Mouse (Mus musculus): Measurements from ENCODE around the gene Elmod2. TPM values are rescaled to one million over a fixed set of nuclear protein-coding genes. Genes with fewer than 3 reads are reported as not detected.
"Not testable (repeated sequence)": the region's sequence is repeated elsewhere in the genome, so short reads cannot be mapped to it uniquely, and the experiment has no call there.

Elmod2 gene
- polyA plus RNA-seq, 1 experiment from 2014 or later, result 15.3 TPM

DNA sequence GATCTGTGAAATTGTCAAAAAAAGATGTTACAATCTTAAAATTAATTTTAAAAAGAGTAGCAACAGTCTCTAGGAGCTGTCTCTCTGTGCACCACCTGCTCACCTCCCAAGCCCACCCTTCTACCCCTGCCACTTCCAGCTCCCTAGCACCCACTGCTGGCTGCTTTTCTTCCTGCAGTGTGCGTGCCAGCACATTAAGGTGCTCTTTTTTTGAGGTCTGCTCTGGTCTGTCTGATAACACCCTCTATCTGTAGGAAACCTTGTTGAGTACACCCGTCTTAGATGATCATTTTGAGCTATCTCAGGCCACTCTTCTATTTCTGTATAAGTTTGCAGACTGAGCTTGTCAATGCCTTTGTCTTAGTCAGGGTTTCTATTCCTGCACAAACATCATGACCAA lies 9.2 kb downstream of the Elmod2 start:
- Histone ChIP-seq H3K4me2 (no peak overlapping the region), H3K27me3 (no peaks in the 10 kb centered on the region), H3K36me3 (peaks cover 21% of the 10 kb centered on the region), H3K27ac (no peak overlapping the region), H3K9ac (no peak overlapping the region), H3K4me3 (no peak overlapping the region), H3K9me3 (no peaks in the 10 kb centered on the region), H3K4me1 (no peaks in the 10 kb centered on the region)
- ATAC-seq (ENCODE audit: borderline replicate concordance, extremely low read depth, low FRiP score, low TSS enrichment), result no peak
- whole genome bisulfite sequencing, result 84% methylated on average over 2 of the region's 2 CpGs

GRCm38 (mm10) chr8:83322374-83322773 lies 9.9 kb downstream of the Elmod2 start:
- no peaks in the 10 kb centered on the region for H3K4me1 ChIP-seq
- WGBS, result 87% methylated on average over 6 of the region's 6 CpGs
- ATAC-seq (ENCODE audit: borderline replicate concordance, extremely low read depth, low FRiP score, low TSS enrichment), result no peak
- no peak overlapping the region for H3K9ac ChIP-seq
- H3K4me3 ChIP-seq, result no peak overlapping the region
- H3K4me2 ChIP-seq, result no peak overlapping the region
- H3K27me3 ChIP-seq, result no peaks in the 10 kb centered on the region
- H3K36me3 ChIP-seq, result peaks cover 24% of the 10 kb centered on the region
- H3K9me3 ChIP-seq, result no peaks in the 10 kb centered on the region
- H3K27ac ChIP-seq, result no peak overlapping the region

DNA sequence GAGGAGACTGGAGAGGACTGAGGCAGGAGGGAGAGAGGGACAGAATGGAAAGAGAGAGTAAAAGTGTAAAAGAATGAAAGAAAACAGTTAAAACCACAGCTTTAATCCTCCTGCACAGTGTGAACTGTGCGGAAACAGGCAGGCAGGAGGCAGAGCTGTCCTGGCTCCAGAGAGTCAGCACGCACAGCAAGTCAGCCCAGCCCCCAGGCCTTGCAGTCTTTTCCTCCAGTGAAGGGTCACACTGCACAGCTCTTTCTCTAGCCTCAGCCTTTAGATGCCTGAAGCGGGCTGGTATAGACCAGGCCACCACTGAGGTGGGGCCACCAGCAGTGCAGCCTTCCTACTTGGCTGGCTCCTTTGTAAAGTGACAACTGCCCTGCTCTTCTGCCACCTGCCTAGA lies 11.7 kb downstream of the Elmod2 start:
- no peak overlapping the region for H3K9ac ChIP-seq
- H3K9me3 ChIP-seq, result no peaks in the 10 kb centered on the region
- H3K36me3 ChIP-seq, result peaks cover 31% of the 10 kb centered on the region
- no peaks in the 10 kb centered on the region for H3K27me3 ChIP-seq
- H3K4me3 ChIP-seq, result no peak overlapping the region
- WGBS, result 88% methylated on average over 3 of the region's 3 CpGs
- H3K4me2 ChIP-seq, result no peak overlapping the region
- H3K4me1 ChIP-seq, result no peaks in the 10 kb centered on the region
- no peak overlapping the region for H3K27ac ChIP-seq
- no peak for ATAC-seq (ENCODE audit: borderline replicate concordance, extremely low read depth, low FRiP score, low TSS enrichment)

DNA sequence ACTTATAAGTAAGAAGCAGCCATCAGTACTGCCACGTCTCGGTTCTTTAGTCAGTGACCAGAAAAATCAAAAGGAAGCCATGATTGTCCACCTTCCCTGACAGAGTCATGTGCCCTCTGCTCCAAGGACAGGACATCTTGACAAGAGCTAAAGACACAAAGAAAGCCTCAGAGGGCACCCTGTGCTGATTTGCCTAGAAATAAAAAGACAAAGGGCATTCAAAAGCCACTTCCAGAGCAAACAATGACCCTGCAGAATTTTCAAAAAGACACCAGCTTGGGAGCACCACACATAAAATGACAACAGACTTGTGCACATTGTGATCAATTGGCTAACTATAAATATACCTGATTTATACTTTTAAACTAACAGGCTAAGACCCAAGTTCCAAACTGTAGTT lies 16.6 kb downstream of the Elmod2 start:
- Histone ChIP-seq H3K27ac (no peak overlapping the region), H3K36me3 (peaks cover 29% of the 10 kb centered on the region), H3K27me3 (no peaks in the 10 kb centered on the region), H3K9ac (no peak overlapping the region), H3K4me3 (no peak overlapping the region), H3K4me1 (no peaks in the 10 kb centered on the region), H3K4me2 (no peak overlapping the region), H3K9me3 (no peaks in the 10 kb centered on the region)
- ATAC-seq (ENCODE audit: borderline replicate concordance, extremely low read depth, low FRiP score, low TSS enrichment), result no peak
- 86% methylated on average over 2 of the region's 2 CpGs for WGBS

GRCm38 (mm10) chr8:83315084-83315483 lies 17.2 kb downstream of the Elmod2 start:
- not testable (repeated sequence) for H3K4me3 ChIP-seq

GRCm38 (mm10) chr8:83309836-83310235 lies 22.4 kb downstream of the Elmod2 start:
- H3K4me1 ChIP-seq, result no peaks in the 10 kb centered on the region
- no peak for ATAC-seq (ENCODE audit: borderline replicate concordance, extremely low read depth, low FRiP score, low TSS enrichment)
- no peak overlapping the region for H3K9ac ChIP-seq
- 0 out of 2 replicates have a peak, but pooled peaks cover 3% of the 10 kb centered on the region for H3K36me3 ChIP-seq
- H3K4me3 ChIP-seq, result no peak overlapping the region
- no peak overlapping the region for H3K27ac ChIP-seq
- no peaks in the 10 kb centered on the region for H3K27me3 ChIP-seq
- H3K9me3 ChIP-seq, result no peaks in the 10 kb centered on the region
- H3K4me2 ChIP-seq, result no peak overlapping the region
- 91% methylated on average over 6 of the region's 6 CpGs for WGBS

More at GRCm38 (mm10) chr8:83315084-83315483, 17.2 kb downstream of the Elmod2 start:
- peaks cover 26% of the 10 kb centered on the region; the same call in 1 of the 2 replicates for H3K36me3 ChIP-seq
- ATAC-seq (ENCODE audit: borderline replicate concordance, extremely low read depth, low FRiP score, low TSS enrichment); H3K9me3 ChIP-seq; H3K27ac ChIP-seq; H3K9ac ChIP-seq; H3K27me3 ChIP-seq; H3K4me1 ChIP-seq; H3K4me2 ChIP-seq: not testable (repeated sequence)
- 82% methylated on average over 4 of the region's 4 CpGs for WGBS

GRCm38 (mm10) chr8:83304946-83305345 lies 27.3 kb downstream of the Elmod2 start:
- Histone ChIP-seq H3K4me3 (no peak overlapping the region), H3K4me1 (no peaks in the 10 kb centered on the region), H3K27ac (no peak overlapping the region), H3K36me3 (no peaks in the 10 kb centered on the region), H3K27me3 (no peaks in the 10 kb centered on the region), H3K4me2 (no peak overlapping the region), H3K9ac (no peak overlapping the region), H3K9me3 (no peaks in the 10 kb centered on the region)
- WGBS, result 91% methylated on average over 1 of the region's 1 CpGs
- no peak for ATAC-seq (ENCODE audit: borderline replicate concordance, extremely low read depth, low FRiP score, low TSS enrichment)

DNA sequence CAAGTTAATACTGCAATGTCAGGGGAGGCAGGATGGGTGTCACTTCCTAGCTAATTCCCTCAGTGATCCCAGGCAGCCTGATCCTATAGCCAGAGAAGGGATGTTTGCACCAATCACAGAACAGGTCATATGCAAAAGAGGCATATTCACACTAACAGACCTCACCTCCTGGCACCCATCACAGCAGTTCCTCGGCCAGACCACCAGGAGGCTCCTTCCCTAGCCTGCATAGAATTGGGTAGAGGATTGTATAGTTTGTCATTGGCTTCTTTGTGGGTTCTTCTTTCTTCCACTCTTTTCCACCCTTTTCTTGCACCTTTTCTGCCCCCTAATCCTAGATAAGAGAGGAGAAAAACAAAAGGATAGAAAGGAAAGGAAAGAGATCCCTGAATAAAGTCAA lies 32.2 kb downstream of the Elmod2 start:
- Histone ChIP-seq H3K27ac (no peak overlapping the region), H3K4me2 (no peak overlapping the region), H3K27me3 (no peaks in the 10 kb centered on the region), H3K36me3 (no peaks in the 10 kb centered on the region), H3K4me1 (no peaks in the 10 kb centered on the region), H3K9me3 (no peaks in the 10 kb centered on the region), H3K4me3 (no peak overlapping the region), H3K9ac (no peak overlapping the region)
- WGBS, result 47% methylated on average over 1 of the region's 1 CpGs
- ATAC-seq (ENCODE audit: borderline replicate concordance, extremely low read depth, low FRiP score, low TSS enrichment), result no peak

DNA sequence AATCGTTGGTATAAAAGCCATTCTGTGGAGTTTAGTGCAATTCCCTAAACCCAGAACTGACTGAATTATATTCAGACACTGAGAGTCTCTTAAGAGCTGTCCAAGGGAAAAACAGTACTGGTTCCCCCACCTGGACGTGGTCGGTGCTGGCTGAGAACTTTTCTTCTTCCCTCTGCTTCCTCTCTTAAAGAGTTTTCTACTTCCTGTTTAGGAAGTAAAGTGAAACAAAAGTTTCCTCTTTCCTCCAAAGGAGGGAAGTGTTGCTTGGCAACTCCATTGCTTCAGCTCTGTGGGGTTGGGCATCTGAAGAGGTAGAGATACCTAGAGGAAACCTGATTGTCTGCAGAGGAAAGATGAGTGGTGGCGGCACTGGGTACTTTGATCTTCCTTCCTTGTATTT lies 34.9 kb downstream of the Elmod2 start:
- Histone ChIP-seq H3K9ac (no peak overlapping the region), H3K9me3 (no peaks in the 10 kb centered on the region), H3K36me3 (no peaks in the 10 kb centered on the region), H3K27me3 (no peaks in the 10 kb centered on the region), H3K4me1 (no peaks in the 10 kb centered on the region), H3K4me3 (no peak overlapping the region), H3K4me2 (no peak overlapping the region), H3K27ac (no peak overlapping the region)
- 53% methylated on average over 4 of the region's 4 CpGs for WGBS
- no peak for ATAC-seq (ENCODE audit: borderline replicate concordance, extremely low read depth, low FRiP score, low TSS enrichment)

DNA sequence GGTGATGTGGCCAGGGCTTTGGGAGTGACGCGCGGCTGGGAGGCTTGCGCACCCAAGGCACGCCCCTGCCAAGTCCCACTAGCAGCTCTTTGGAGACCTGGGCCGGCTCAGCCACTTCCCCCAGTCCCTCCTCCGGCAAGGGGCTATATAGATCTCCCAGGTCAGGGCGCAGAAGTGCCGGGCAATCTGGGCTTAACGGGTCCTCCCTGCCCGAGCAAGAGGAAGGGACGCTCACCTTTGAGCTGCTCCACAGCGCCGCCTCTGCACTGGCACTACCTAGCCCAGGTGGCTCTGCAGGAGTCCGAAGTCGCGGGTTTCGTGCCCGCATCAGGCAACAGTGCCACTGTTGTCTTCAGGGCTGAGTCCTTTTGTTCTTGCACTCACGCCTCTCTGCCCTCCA lies 42.1 kb downstream of the Elmod2 start, which contains the start of gene Ucp1:
TSS of gene Ucp1 (plus strand) at position 177 of the 400 bp plus-strand sequence.
- no peak for ATAC-seq (ENCODE audit: borderline replicate concordance, extremely low read depth, low FRiP score, low TSS enrichment)
- Histone ChIP-seq H3K4me3 (peak within 1 kb of the TSS; percentile 7; the same call in 1 of the 2 replicates), H3K9me3 (no peaks in the 10 kb centered on the region), H3K4me1 (no peaks in the 10 kb centered on the region), H3K27ac (no peak within 1 kb of the TSS), H3K4me2 (peak within 1 kb of the TSS; percentile 54), H3K36me3 (no peaks in the 10 kb centered on the region), H3K27me3 (peaks cover 25% of the 10 kb centered on the region), H3K9ac (no peak within 1 kb of the TSS)
- 2% methylated on average over 20 of the region's 20 CpGs for WGBS

GRCm38 (mm10) chr8:83285391-83285790 lies 46.9 kb downstream of the Elmod2 start:
- H3K27ac ChIP-seq, result no peak overlapping the region
- H3K9ac ChIP-seq, result no peak overlapping the region
- H3K36me3 ChIP-seq, result no peaks in the 10 kb centered on the region
- no peak overlapping the region for H3K4me3 ChIP-seq
- peaks cover 19% of the 10 kb centered on the region for H3K27me3 ChIP-seq
- H3K4me1 ChIP-seq, result no peaks in the 10 kb centered on the region
- 66% methylated on average over 8 of the region's 8 CpGs for WGBS
- no peak overlapping the region for H3K4me2 ChIP-seq
- H3K9me3 ChIP-seq, result no peaks in the 10 kb centered on the region
- ATAC-seq (ENCODE audit: borderline replicate concordance, extremely low read depth, low FRiP score, low TSS enrichment), result no peak

DNA sequence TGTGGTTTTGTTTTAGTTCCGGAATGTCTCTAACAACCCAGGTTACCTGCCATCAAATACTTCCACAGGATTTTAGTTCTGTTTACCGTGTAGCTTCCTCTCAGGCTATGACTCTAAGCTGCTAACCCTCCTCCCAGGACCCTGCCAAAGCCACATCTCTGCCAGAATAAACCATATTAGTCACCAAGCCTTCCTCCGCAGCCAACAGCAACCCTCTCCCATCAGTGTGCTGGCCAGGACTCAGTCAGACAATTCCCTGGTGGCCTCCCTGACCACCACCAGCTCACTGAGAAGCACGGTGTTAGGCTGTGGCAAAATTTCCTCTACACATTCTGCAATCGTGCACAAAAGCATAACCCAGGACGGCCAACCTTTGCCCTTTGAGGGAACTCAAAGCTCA lies 53.9 kb downstream of the Elmod2 start:
- Histone ChIP-seq H3K27ac (no peak overlapping the region), H3K9ac (no peak overlapping the region), H3K27me3 (no peaks in the 10 kb centered on the region), H3K4me3 (no peak overlapping the region), H3K4me1 (no peaks in the 10 kb centered on the region), H3K9me3 (no peaks in the 10 kb centered on the region), H3K36me3 (no peaks in the 10 kb centered on the region), H3K4me2 (no peak overlapping the region)
- ATAC-seq (ENCODE audit: borderline replicate concordance, extremely low read depth, low FRiP score, low TSS enrichment), result no peak
- WGBS, result 72% methylated on average over 6 of the region's 6 CpGs

- Histone ChIP-seq H3K4me2 (no peak overlapping the region), H3K4me3 (no peak overlapping the region), H3K27ac (no peak overlapping the region), H3K9me3 (no peaks in the 10 kb centered on the region), H3K36me3 (no peaks in the 10 kb centered on the region), H3K27me3 (no peaks in the 10 kb centered on the region), H3K4me1 (no peaks in the 10 kb centered on the region), H3K9ac (no peak overlapping the region)
- ATAC-seq (ENCODE audit: borderline replicate concordance, extremely low read depth, low FRiP score, low TSS enrichment), result no peak
- WGBS, result 38% methylated on average over 11 of the region's 11 CpGs
Observed at GRCm38 (mm10) chr8:83274470-83274869, 57.8 kb downstream of the Elmod2 start.
